Mouse (Mus musculus) neural tube, embryonic 12.5 days (tissue): ENCODE data around the gene Bola2. TPM values are rescaled to one million over a fixed set of nuclear protein-coding genes. Genes with fewer than 3 reads are reported as not detected.

Experiments
- ATAC-seq: fragments of 200-750 bp; cut with Nextera tagmentation; 2 replicates; pipeline ENCODE4 v1.8.0; 2017; ENCODE audit warnings: low read depth, mild to moderate bottlenecking, moderate TSS enrichment, moderate library complexity; ENCODE audit not compliant: low FRiP score
- H3K27ac ChIP-seq: fragments of 300-500 bp; sonication (generic); 2 replicates; pipeline ENCODE4 v1.5.1; 2016
- H3K27me3 ChIP-seq: fragments of 300-500 bp; sonication (generic); replicated peaks from 2 replicates; pipeline ENCODE4 v1.6.1; 2016; ENCODE audit warnings: mild to moderate bottlenecking
- H3K36me3 ChIP-seq: fragments of 300-500 bp; sonication (generic); 2 replicates; pipeline ENCODE4 v1.6.1; 2016; ENCODE audit warnings: mild to moderate bottlenecking
- H3K4me1 ChIP-seq: fragments of 300-500 bp; sonication (generic); 2 replicates; pipeline ENCODE4 v1.6.1; 2016
- H3K4me2 ChIP-seq: fragments of 300-500 bp; sonication (generic); replicated peaks from 2 replicates; pipeline ENCODE4 v1.6.1; 2016; ENCODE audit warnings: mild to moderate bottlenecking
- H3K4me3 ChIP-seq: fragments of 300-500 bp; sonication (generic); 2 replicates; pipeline ENCODE4 v1.5.1; 2016
- H3K9ac ChIP-seq: fragments of 300-500 bp; sonication (generic); 2 replicates; pipeline ENCODE4 v1.6.1; 2016; ENCODE audit warnings: mild to moderate bottlenecking
- H3K9me3 ChIP-seq: fragments of 300-500 bp; sonication (generic); 2 replicates; pipeline ENCODE4 v1.6.1; 2016; ENCODE audit warnings: mild to moderate bottlenecking
- WGBS: fragments of 180-500 bp; shearing (Covaris S2); methylation state at CpG from one replicate; pipeline ENCODE4 v1.1.7; 2016; 5-methylcytosine and 5-hydroxymethylcytosine counted together
- polyA plus RNA-seq: library from polyadenylated mRNA; unstranded; fragments of >200 nt; fragmentation: Nextera tagmentation; extraction: Ambion mirVana; gene quantifications from 2 replicates; pipeline ENCODE4 v1.2.1, GENCODE M21; 2016

The Bola2 gene
- polyA plus RNA-seq: 160 and 164 TPM in 2 replicates

DNA sequence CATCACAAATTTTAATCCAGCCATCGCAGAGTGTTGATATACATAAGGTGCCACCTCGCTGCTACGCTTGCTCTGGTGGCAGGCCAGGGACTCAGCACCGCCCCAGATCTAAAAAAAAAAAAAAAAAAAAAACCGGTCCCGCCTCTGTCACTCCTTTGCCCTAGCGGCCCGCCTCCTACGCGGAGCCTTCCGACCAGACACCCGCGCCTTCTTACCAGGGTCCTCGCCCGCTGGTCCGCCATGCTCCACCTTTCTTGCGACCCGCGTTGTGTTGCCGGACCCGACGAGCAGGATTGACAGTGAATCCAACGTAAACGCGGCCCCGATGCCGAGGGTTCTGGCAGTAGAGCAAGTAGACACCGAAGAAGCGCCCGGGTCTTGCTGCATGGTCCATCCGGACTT lies at the start of gene Bola2:
Bola2 (plus strand) TSS at position 192 of the 402 bp plus-strand sequence.
- Histone ChIP-seq H3K4me1 (peaks cover 28% of the 10 kb centered on the region), H3K36me3 (peaks cover 37% of the 10 kb centered on the region), H3K27me3 (no peaks in the 10 kb centered on the region), H3K9me3 (no peaks in the 10 kb centered on the region), H3K27ac (peak within 1 kb of the TSS; percentile 87), H3K4me2 (peak within 1 kb of the TSS; percentile 92), H3K4me3 (peak within 1 kb of the TSS; percentile 84), H3K9ac (peak within 1 kb of the TSS; percentile 84)
- ATAC-seq: peak; percentile 53
- WGBS: under 1% methylated on average over 31 of the region's 31 CpGs

- no peak overlapping the region for H3K9ac ChIP-seq
- H3K27me3 ChIP-seq: no peaks in the 10 kb centered on the region
- H3K4me1 ChIP-seq: 0 out of 2 replicates have a peak, but pooled peaks cover 2% of the 10 kb centered on the region
- no peak overlapping the region for H3K4me2 ChIP-seq
- no peaks in the 10 kb centered on the region for H3K9me3 ChIP-seq
- H3K36me3 ChIP-seq: no peaks in the 10 kb centered on the region
- H3K27ac ChIP-seq: no peak overlapping the region
- H3K4me3 ChIP-seq: no peak overlapping the region
- no peak for ATAC-seq
- WGBS: 59% methylated on average over 5 of the region's 5 CpGs
These were observed 49.5 kb upstream of the Bola2 start for GRCm38 (mm10) chr7:126645708-126646107.

DNA sequence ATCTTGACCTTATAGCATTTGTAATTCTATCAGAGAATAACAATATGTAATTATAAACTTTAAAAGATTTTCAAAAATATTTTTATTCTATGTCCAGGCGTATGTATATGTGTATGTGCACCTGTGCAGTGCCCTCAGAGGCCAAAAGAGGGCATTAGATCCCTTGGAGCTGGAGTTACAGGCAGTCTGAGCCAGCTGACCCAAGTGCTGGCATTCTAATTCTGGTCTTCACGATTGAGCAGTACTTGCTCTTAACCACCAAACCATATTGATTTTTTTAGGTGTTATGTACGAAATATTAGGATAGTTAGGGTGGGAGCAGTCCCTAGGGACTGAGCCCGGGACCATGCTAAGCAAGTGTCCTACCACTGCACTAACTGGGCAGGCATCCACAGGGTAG lies 46.7 kb upstream of the Bola2 start:
- ATAC-seq: no peak
- no peak overlapping the region for H3K27ac ChIP-seq

DNA sequence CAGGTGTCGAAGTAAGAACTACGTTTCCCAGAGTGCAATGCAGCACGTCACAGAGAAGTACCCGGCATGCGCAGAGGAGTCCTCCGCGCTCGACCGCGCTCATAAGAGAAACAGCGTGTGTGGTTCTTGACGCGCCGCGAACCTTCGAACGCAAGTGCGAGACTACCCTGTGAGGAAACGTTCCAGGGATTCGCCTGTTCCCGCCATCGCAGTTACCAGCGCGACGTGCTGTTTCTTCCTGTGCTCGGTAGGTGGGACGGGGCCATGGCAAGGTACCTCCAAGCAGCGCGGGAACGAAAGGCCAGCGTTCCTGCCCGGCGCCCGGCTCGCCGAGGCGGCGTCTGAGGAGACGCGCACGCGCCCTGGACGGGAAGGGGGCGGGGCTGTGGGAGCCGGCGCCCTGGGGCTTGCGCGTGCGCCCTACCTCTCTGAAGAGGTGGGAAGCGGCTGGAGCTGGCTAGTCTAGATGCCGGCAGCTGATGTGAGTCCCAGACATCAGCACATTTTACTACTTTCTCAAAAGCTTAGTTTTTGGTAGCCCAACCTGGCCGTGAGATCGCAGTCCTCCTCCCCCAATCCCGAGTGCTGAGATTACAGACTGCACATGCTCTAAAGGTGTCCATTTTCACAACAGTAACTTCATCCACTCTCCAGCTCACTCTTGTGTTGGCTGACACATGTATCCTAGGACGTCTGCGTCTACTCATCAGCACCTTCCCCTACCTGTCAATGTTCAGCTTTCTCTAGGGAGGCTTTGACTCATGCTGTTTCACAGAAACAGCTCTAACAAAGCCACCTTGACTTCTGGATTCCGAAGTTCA lies 45.8 kb upstream of the Bola2 start, which contains the start of gene Sgf29:
Sgf29 (plus strand) TSS at position 79 of the 821 bp plus-strand sequence.
- H3K9me3 ChIP-seq: no peaks in the 10 kb centered on the region
- ATAC-seq: peak; percentile 96
- WGBS: 1% methylated on average over 57 of the region's 57 CpGs
- peak within 1 kb of the TSS; percentile 59 for H3K4me3 ChIP-seq
- no peaks in the 10 kb centered on the region for H3K27me3 ChIP-seq
- peak within 1 kb of the TSS; percentile 61 for H3K9ac ChIP-seq
- H3K36me3 ChIP-seq: no peaks in the 10 kb centered on the region
- peak within 1 kb of the TSS; percentile 77; the same call in 1 of the 2 replicates for H3K27ac ChIP-seq
- peak within 1 kb of the TSS; percentile 78 for H3K4me2 ChIP-seq
- H3K4me1 ChIP-seq: 0 out of 2 replicates have a peak, but pooled peaks cover 2% of the 10 kb centered on the region

More for the DNA sequence above, 46.7 kb upstream of the Bola2 start:
- Histone ChIP-seq H3K9me3 (no peaks in the 10 kb centered on the region), H3K36me3 (no peaks in the 10 kb centered on the region), H3K4me2 (peak overlapping the region; percentile 78), H3K4me3 (no peak overlapping the region), H3K9ac (no peak overlapping the region), H3K27me3 (no peaks in the 10 kb centered on the region), H3K4me1 (0 out of 2 replicates have a peak, but pooled peaks cover 2% of the 10 kb centered on the region)
- 84% methylated on average over 4 of the region's 4 CpGs for WGBS

DNA sequence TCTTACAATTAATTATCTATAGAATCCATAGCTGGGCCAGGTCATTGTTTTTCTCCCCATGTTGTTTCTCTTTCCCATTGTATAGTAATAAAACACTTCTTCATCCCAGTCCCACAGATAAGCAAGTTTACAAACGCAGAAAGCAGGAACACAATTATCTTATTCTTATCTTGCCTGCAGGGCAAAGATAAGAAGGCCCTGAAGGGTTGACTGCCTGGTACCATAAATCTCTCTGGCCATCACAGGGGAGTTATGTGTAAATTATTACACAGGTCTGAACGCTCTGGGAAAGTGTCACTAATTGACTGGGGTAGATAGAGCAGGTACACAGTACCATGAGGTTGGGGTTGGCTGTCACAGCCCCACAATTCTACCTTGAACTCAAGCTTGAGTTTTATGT lies 44.3 kb upstream of the Bola2 start:
- Histone ChIP-seq H3K9ac (no peak overlapping the region), H3K27me3 (no peaks in the 10 kb centered on the region), H3K4me1 (0 out of 2 replicates have a peak, but pooled peaks cover 2% of the 10 kb centered on the region), H3K27ac (no peak overlapping the region), H3K9me3 (no peaks in the 10 kb centered on the region), H3K4me2 (no peak overlapping the region), H3K36me3 (no peaks in the 10 kb centered on the region), H3K4me3 (no peak overlapping the region)
- no peak for ATAC-seq
- WGBS: 86% methylated on average over 2 of the region's 2 CpGs

DNA sequence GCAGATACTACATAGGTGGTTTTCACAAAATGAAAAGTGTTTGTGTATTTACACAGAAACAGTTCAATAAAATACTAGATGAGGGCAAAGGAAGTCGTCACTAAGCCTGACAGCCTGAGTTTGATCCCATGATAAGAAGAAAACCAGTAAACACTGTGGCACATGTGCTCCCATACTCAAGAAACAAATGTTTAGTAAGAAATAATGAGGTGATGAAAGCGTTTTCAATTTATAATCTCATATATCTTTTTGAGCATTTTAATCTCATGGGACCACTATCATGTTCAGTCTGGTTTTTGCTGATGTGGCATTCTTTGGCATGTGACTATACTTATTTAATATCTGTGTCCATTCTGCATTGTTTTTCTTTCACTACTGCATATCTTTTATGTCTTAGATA lies 41.2 kb upstream of the Bola2 start:
- Histone ChIP-seq H3K4me3 (no peak overlapping the region), H3K4me2 (no peak overlapping the region), H3K36me3 (no peaks in the 10 kb centered on the region), H3K9ac (no peak overlapping the region), H3K9me3 (no peaks in the 10 kb centered on the region), H3K27ac (no peak overlapping the region), H3K4me1 (0 out of 2 replicates have a peak, but pooled peaks cover 2% of the 10 kb centered on the region), H3K27me3 (no peaks in the 10 kb centered on the region)
- no peak for ATAC-seq
- WGBS: 87% methylated on average over 2 of the region's 2 CpGs

GRCm38 (mm10) chr7:126655695-126656094 lies 39.5 kb upstream of the Bola2 start:
- Histone ChIP-seq H3K27me3 (no peaks in the 10 kb centered on the region), H3K27ac (no peak overlapping the region), H3K9ac (no peak overlapping the region), H3K36me3 (no peaks in the 10 kb centered on the region), H3K4me1 (no peaks in the 10 kb centered on the region), H3K9me3 (no peaks in the 10 kb centered on the region), H3K4me3 (no peak overlapping the region), H3K4me2 (no peak overlapping the region)
- ATAC-seq: no peak
- 93% methylated on average over 3 of the region's 3 CpGs for WGBS

- no peaks in the 10 kb centered on the region for H3K4me1 ChIP-seq
- ATAC-seq: no peak
- H3K4me3 ChIP-seq: no peak overlapping the region
- no peak overlapping the region for H3K4me2 ChIP-seq
- H3K27me3 ChIP-seq: no peaks in the 10 kb centered on the region
- 83% methylated on average over 1 of the region's 1 CpGs for WGBS
- no peaks in the 10 kb centered on the region for H3K9me3 ChIP-seq
- H3K9ac ChIP-seq: no peak overlapping the region
- no peaks in the 10 kb centered on the region; the same call in 1 of the 2 replicates for H3K36me3 ChIP-seq
- no peak overlapping the region for H3K27ac ChIP-seq
These were observed 37.7 kb upstream of the Bola2 start for GRCm38 (mm10) chr7:126657522-126657921.

- WGBS: 89% methylated on average over 3 of the region's 3 CpGs
- H3K27ac ChIP-seq: no peak overlapping the region
- no peaks in the 10 kb centered on the region for H3K4me1 ChIP-seq
- H3K36me3 ChIP-seq: peaks cover 7% of the 10 kb centered on the region
- no peak overlapping the region for H3K4me2 ChIP-seq
- H3K9me3 ChIP-seq: no peaks in the 10 kb centered on the region
- no peak for ATAC-seq
- H3K9ac ChIP-seq: no peak overlapping the region
- H3K4me3 ChIP-seq: no peak overlapping the region
- H3K27me3 ChIP-seq: no peaks in the 10 kb centered on the region
These were observed 35.4 kb upstream of the Bola2 start for GRCm38 (mm10) chr7:126659771-126660170.

- Histone ChIP-seq H3K27me3 (no peaks in the 10 kb centered on the region), H3K4me1 (no peaks in the 10 kb centered on the region), H3K4me2 (no peak overlapping the region), H3K27ac (no peak overlapping the region), H3K9ac (no peak overlapping the region), H3K36me3 (peaks cover 32% of the 10 kb centered on the region), H3K9me3 (no peaks in the 10 kb centered on the region), H3K4me3 (no peak overlapping the region)
- no peak for ATAC-seq
- 73% methylated on average over 8 of the region's 8 CpGs for WGBS
These were observed 31.6 kb upstream of the Bola2 start for GRCm38 (mm10) chr7:126663646-126664045.

DNA sequence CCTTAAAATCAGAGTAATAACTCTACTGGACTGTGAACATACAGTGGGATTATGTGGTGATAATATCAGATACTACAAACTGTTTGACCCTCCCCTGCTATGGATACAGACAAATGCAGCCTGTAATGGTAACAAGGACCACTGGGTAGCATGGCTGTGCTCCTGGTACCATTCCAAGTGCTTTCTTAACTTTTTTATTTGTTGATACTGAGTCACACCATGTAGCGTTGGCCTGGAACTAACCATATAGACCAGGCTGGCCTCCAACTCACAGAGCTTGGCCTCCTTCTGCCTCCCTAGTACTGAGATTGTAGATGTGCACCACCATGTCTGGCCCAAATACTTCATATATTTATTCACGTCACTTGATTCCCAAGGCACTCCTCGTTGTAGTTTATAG lies 29.9 kb upstream of the Bola2 start:
- H3K4me2 ChIP-seq: no peak overlapping the region
- peaks cover 32% of the 10 kb centered on the region for H3K36me3 ChIP-seq
- ATAC-seq: no peak
- WGBS: 95% methylated on average over 3 of the region's 3 CpGs
- no peaks in the 10 kb centered on the region for H3K27me3 ChIP-seq
- no peak overlapping the region for H3K4me3 ChIP-seq
- no peaks in the 10 kb centered on the region for H3K4me1 ChIP-seq
- H3K9me3 ChIP-seq: no peaks in the 10 kb centered on the region
- H3K9ac ChIP-seq: no peak overlapping the region
- H3K27ac ChIP-seq: no peak overlapping the region

DNA sequence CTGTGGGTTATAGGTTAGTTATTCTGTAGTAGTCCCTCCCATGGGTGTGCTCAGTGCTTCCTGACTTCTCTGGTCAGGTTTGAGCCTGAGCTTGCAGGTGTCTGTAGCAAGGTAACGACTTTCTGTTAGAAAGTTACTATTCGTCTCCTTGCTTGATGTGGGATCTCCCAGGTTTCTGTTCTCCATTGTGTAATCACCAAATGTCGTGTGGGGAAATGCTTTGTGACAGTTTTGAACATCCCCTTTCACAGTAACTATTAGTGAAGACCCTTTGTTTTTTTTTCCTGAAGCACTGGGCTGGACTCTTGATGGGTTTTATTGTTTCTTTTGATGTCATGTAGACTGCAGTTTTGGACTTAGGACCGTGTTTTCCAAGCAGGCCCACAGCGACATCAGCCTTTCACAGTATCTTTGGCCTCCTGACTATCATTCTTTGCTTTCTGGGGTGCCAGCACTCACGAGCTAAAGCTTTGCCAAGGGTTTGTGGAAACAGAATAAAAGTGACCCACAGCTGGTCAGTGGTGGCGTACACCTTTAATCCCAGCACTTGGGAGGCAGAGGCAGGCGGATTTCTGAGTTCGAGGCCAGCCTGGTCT lies 27.6 kb upstream of the Bola2 start:
- Histone ChIP-seq H3K4me2 (no peak overlapping the region), H3K9me3 (no peaks in the 10 kb centered on the region), H3K36me3 (peaks cover 48% of the 10 kb centered on the region), H3K9ac (no peak overlapping the region), H3K27me3 (no peaks in the 10 kb centered on the region), H3K4me1 (no peaks in the 10 kb centered on the region), H3K27ac (no peak overlapping the region), H3K4me3 (no peak overlapping the region)
- ATAC-seq: no peak
- 80% methylated on average over 9 of the region's 9 CpGs for WGBS
